Mouse (Mus musculus): ENCODE measurements at regions not wholly inside any gene's neighbourhood (a gene's known extent, or its start where the extent isn't known, plus 50 kb on each side); places are given as distances from the start of the nearest gene placed in this dataset.

DNA sequence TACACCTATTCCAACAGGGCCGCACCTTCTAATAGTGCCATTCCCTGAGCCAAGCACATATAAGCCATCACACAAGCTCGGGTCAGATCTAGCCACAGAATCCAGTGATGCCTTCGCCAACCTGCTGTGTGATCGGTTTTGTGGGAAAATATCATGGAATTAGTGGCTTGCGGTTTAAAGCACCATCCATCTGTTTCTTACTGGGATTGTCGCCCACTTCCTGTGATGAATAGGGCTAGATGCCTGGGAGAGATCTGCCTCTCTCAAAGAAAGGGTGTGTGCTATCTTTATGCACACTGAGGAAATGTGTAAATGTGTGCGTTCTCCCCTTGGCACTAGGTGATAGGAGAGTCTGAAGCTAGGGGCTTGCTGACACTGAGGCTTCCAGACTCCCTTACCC, 154.5 kb upstream of the Smim23 start:
- DNase-seq (ENCODE audit: low spot score in 2 of 2): no peak

DNA sequence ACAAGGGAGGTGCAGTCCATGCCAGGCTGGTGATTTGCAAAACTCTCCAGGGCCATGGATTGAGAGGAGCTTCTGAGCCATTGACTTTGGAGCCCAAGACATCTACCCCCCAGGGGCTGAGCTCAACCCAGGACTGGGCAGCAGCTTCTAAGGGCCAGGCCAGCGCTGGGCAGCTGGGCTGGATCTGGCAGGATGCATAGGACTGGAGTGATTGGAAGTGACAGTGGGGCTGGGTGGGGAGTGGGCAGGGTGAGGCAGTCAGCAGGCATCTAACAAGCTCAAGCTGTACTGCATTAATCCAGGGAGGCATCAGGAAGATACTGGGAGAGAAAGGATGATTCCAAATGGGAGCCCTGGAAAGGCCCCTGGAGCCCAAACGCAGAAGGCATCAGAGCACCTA, 152.2 kb upstream of the Smim23 start:
- no peak for DNase-seq (ENCODE audit: low spot score in 2 of 2)

DNA sequence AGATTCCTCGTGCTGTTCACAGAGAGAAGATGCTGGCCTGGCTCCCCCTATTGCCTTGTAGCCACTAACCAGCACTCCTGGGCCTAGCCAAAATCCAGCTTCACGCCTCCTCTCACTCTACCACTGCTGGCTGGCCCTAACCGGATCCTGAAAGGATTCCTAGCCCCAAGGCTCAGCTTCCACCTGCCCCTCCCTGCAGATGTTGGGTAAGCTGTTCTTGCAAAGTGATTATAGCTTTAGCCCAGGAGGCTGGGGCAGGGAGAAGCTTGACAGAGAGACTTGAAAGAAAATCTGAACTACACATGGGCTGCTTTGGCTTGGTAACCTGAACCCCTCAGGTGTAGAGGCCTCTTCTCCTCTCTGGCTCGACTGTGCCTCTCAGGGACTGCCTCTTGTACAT, 149.0 kb upstream of the Smim23 start:
- no peak for DNase-seq (ENCODE audit: low spot score in 2 of 2)

DNA sequence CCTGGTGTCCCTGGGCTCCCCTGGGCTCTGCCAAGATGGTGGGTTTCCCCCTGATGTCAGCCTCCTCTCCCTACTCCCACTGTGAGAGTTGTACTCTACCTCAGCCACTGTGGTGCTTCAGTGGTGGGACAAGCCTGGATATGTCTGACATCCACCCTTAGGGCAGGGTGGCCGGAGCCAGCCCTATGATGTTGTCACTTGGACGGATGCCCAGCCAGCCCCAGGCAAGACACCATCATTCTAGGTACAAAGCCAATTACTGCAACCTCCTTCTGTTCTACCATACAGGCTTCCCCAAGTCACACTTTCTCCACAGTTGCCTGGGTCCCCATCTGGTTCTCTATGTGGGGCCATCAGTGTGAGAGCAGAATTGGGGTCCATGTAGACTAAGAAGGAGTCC, 141.0 kb upstream of the Smim23 start:
- no peak for DNase-seq (ENCODE audit: low spot score in 2 of 2)

DNA sequence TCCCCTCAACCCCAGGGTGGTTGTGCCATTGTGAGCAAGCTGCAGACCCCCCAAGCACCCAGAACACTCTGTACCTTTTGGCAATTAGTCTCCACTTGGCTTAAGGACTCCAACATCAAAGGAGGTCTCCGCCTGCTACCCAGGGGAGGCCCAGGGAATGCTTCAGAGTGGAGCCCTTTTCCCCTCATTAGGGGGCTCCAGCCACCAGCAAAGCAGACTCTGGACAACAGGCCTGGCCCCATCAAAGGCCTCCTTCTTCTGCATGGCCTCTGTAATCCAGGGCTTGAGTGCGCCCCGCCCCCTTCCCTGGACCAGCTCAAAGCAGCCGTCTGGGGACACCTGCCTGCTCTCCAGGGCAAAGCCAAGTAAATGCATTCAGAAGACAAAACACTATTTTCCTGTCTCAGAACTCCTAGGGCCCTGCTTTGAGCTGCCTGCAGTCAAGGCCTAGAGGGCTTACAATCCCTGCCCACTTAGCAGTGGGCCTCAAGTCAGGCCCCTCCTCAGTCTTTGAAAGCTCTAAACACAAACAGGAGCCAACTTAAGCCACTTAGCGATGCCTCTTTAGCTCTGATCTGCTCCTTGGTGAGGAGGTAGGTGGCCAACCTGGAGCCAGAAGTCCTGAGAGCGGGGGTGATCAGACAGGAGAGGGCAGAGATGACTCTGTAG, 139.4 kb upstream of the Smim23 start:
- DNase-seq (ENCODE audit: low spot score in 2 of 2): peak; percentile 8 to 21

DNA sequence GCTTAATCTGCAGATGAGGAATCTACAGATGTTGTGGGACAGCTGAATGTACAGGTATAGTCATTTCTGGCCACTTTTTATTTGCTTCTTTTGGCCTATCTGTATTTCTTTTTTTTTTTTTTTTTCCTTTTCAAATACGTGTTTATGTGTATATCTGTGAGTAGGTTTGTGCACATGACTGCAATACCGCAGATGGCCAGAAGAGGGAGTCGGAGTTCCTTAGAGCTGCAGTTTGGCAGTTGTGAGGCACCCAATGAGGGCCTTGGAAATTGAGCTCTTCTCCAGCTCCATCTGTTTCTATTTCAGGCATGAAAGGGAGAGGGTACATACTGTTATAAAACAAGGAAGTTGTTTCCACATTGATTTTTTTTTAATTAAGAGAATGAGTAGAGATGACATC, 137.2 kb upstream of the Smim23 start:
- no peak for DNase-seq (ENCODE audit: low spot score in 2 of 2)

DNA sequence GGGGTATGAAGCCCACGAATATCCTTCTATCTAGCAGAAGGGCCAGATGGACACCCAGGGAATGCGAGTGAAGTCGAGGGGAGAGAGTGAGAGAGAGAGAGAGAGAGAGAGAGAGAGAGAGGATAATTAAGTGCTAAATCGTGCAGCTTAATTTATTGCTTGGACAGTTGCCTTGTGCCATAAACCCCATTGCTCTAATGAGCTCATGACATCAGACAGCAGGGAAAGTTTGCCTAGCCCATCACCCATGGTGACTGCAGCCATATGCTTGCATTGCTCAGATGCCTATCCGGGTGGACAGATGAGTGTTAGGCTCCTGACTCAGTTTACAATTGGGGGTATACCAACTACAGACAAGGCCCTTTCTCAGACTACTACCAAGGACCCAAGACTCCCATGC, 134.6 kb upstream of the Smim23 start:
- no peak for DNase-seq (ENCODE audit: low spot score in 2 of 2)

DNA sequence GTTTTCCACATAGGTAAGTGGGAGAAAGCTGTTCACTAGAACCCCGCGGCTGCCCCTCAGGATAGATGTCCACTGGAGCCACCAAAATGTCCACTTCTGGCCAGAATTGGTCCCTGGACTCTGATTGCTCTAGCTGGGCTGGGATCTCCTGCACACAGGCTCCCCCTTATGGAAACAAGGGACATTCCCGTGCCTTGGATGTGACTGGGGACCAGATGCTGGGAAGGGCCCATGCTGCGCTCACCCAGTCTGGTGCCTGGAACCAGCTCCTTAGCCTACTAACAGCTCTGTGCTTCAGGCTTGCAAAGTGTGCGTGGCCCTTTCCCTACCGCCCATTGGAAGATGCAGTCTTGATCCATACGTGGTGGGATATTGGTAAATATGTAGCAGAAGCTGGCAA, 132.6 kb upstream of the Smim23 start:
- DNase-seq (ENCODE audit: low spot score in 2 of 2): peak; percentile 24 to 34

DNA sequence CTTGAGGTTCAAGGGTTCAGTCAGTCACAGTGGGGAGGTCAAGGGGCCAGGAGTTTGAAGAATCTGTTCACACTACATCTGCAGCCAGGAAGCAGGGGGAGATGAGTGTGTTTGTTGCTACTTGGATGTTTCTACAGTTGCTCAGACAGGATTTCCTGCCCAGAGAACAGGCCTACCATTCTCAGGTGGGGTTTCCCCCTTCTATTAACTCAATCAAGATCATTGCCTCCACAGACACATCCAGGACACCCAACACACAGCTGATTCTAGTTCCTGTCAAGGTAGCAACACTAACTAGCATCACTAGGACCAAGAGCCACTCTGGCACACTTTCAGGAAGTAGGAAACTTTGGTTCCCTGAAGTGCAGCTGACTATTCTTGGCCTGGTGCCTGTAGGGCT, 127.9 kb upstream of the Smim23 start:
- no peak for DNase-seq (ENCODE audit: low spot score in 2 of 2)

DNA sequence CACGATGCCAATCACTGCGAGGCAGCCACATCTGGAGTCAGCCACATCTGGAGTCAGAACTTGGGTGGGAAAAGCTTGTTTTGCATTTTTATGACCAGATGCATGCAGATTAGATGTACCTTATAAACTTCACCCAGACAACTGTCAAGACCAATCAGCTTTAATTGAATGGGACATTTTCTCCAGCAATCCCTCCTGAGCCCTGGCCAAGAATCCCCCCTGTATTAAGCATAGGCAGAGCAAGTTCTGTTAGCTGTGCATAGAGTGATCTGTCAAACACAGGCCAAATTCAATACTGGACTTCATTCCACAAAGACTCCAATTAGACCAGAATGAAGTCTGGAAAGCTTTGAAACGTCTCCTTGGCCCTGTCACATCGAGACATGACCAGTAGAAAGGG, 123.7 kb upstream of the Smim23 start:
- no peak for DNase-seq (ENCODE audit: low spot score in 2 of 2)

DNA sequence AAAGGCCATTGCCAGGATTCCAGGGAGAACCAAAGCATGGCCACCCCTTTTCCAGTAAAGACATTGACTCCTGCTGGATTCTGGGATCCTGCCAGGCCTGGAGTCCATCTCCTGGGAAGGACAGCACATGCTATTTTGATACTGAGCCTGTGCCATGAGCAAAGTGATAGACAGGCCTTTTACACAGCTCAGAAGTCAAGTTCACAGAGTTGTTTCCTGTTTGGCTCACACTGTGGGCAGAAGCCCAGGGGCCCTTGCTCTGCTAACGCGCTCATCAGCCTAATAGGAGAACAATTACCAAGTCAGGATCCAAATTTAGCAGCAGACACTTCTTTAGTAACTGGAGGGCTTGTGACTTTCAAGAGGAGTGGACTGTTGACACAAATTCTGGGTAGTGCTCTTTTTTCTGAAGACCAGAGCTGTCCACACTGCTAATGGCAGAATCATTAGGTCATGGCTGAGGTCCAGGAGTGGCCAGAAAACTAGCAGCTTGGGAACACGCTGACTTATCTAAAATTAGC, 122.1 kb upstream of the Smim23 start:
- DNase-seq (ENCODE audit: low spot score in 2 of 2): no peak

DNA sequence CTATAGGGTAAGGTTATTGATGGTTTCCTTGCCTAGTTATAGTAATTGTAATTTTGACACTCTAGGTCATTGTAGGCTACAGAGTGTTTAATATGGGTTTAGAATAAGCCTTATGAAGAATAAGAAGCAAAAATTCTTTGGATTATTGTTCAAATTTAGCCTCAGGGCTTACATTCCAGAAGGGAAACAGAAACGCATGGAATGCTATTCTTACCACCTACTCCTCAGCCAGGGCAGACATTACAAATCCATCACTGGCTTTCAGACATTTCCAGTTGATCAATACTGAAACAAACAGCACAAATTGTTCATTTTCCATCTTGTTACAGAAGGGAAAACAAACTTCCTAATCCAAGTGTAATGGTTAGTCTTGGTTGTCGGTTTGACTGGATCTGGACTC, 120.7 kb upstream of the Smim23 start:
- no peak for DNase-seq (ENCODE audit: low spot score in 2 of 2)

DNA sequence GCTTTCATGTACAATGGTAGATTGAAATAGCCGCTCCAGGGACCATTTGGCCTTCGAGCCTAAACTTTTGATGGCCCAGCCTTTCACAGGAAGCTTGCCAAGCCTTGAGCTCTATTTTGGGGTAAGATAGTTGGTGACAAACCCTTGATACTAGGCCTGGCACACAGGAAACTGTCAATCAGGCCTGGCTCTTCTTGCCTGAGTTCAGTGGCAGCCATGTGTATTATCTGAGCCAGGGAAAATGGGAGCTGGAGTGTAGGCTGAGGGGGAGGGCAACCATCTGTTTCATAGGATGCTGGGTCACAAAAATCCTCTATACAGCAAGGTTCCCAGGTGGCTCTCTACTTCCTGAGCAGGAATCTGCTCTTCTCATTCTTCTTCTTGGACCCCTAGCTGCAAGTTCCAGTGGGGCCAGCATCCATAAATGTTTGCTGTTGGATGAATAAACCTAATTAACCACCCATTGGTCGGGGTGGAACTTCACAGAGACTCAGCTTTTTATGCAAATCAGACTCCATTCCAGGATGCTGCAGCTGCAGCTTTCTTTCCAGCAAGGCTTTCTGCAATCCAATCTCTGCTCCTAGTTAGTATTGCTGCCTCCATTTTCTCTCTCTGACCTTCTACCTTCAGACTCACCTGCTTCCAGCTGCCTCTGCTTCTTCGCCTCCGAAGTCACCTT, 117.1 kb upstream of the Smim23 start:
- DNase-seq (ENCODE audit: low spot score in 2 of 2): peak in 1 of 2 experiments; percentile 9

DNA sequence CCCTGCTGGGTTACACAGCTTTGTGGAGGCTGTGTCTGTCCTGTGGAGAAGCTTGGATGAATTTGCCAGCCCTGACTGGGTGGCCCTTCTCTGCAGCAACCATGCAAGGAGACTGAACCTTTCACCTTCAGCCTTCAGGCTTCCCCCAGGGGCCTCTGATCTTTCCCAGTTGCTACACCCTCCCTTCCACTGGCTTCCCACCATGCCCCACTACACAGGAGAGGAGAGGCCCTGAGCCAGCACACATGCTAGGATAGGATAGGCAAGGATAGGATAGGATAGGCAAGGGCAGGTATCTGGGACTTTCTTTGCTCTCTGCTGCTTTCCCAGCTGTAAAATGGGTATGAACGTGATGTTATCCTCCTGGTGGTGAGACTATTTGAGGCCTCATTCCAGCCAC, 114.7 kb upstream of the Smim23 start:
- no peak for DNase-seq (ENCODE audit: low spot score in 2 of 2)

DNA sequence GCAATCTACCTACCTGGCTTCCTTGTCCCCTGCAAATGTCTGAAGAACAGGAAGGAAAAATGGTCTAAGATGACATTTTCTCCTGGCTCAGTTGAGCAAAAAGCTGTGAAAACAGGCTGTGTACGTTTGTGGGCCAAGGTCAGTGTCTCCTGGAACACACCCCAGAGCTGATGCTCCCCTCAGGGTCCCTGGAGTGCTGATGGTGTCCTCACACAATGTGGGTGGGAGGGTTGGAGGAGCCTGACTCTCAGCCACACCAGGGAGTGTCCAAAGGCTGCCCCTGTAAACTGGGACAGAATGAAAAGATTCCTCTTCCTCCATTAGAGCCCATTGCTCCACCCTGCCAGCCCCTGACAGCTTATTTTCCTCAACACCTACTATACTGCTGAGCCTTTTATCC, 112.8 kb upstream of the Smim23 start:
- DNase-seq (ENCODE audit: low spot score in 2 of 2): no peak

DNA sequence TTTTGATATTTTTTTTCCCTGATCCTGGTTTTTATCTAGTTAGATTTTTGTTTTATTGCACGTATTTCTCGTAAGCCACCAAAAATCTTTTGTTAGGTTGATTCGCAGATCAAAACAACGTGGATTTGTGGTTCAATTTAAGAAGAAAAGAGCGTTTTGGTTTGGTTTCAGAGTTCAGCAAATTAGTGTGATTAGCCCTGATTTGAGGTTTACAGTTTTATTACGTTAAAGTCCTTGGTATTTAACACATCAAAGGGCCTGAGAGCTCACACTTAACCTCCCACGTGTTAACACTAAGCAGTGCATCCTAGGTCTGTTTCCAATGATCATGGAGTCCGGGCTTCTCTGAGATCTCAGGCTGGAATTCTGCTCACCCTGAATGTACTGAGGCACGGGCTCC, 107.5 kb upstream of the Smim23 start:
- DNase-seq (ENCODE audit: low spot score in 2 of 2): no peak

DNA sequence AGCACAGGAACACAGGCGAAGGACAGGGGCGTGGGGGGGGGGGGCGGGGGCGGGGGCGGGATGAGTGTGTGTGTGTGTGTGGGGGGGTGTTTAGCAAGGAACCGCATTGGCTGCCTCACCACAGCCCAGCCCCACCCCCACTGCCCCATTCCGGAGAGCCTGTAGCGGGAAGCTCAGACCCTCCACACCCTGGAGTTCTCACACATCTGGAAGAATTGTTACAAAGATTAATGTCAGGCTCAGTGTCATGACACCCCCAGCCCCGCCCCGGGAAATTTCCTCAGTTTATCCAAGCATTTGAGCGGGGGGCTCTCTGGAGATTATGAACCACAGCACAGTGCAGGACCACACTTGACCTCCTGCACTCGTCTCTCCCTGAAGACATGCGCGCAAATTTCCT, 106.6 kb upstream of the Smim23 start:
- no peak for DNase-seq (ENCODE audit: low spot score in 2 of 2)

DNA sequence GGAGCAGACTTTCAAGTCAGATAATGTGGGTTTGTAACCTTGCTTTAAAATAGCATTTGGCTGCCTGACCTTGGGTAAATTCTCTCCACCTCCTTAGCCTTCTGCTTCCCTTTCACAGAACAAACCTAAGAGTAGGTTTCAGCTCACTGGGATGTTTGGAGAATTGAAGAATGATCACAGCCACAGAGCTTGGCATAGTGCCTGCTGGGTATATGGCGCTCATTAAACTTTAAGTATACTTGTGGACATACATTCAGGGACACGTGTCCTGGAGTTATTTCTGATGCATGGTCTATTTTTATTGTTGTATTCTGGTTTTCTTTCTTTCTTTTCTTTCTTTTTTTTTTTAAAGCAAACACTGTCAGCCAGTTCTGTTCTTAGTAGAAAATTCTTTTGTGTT, 104.4 kb upstream of the Smim23 start:
- no peak for DNase-seq (ENCODE audit: low spot score in 2 of 2)

DNA sequence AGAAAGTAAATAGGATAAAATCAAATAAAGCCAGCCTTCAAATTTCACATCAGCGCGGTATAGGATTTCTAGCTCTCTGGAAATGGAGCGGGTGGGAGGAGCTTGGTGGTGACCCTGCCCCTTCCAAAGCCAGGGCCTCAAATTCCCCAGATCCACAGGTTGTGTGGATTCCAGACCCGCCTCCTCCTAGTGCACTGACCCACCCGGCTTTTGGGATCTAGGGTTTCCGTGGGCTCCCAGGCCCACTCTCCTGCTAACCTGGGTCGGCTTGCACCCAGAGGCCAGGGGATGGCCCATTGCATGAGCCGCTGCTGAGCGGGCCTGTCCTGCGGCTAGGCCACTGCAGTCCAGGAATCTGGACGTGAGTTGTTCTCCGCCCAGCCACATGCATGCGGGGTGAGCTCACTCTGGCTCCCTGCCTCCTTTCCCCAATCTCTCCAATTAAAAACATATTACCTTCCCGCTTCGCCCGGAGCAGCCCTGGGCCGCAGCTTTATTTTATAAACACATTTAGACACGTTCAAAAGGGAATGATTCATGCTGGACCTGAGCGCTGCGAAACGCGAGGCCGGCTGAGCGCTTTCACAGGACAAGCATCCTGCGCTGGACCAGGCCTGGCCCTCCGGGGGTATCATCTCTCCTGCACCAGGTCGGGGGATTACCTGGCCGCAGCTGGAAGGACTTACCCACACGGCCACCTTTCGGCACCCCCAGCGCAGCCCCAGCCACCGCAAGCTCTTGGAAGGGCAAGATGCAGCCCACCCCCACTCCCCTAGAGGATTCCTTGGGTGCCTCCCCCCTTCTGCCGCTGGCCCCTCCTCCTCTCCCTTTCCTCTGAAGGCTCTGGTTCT, 101.2 kb upstream of the Smim23 start:
- no peak for DNase-seq (ENCODE audit: low spot score in 2 of 2)

DNA sequence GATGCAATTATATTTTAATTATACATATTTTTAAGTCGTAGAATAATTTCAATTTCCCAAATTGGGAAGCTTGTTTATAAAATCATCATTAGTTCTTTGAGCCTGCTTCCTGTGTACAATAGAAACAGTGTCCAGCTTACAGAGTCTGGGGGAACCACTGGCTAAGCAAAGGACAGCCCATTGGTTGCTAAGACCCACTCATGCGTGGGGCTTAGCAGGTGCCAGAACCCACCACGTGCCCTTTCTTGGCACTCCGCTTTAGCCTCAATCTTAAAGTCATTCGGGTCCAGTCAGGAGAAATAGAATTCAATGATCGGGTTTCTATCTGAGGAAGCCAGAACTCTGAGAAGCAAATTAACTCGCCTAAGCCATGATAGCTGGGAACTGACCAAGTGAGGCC, 100.5 kb upstream of the Smim23 start:
- no peak for DNase-seq (ENCODE audit: low spot score in 2 of 2)

DNA sequence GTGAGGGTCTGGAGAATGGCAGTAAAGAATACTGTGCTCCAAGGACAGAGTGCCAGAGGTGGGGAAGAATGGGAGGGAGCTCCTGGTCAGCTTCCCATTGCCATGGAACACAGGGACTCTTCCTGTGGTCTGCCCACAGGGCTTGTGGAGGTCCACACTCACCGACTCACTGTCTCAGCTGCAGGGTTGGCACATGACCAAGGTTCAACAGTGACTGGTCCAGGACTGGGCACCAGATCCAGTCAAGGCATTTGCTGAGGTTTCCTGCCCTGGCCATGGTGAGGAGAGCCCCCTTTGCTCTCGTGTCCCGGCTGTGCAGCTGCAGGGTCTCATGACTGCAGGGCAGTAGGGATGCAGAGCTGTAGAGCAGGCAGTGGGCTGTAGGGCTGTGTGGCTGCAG, 88.7 kb upstream of the Smim23 start:
- no peak for DNase-seq (ENCODE audit: low spot score in 2 of 2)

DNA sequence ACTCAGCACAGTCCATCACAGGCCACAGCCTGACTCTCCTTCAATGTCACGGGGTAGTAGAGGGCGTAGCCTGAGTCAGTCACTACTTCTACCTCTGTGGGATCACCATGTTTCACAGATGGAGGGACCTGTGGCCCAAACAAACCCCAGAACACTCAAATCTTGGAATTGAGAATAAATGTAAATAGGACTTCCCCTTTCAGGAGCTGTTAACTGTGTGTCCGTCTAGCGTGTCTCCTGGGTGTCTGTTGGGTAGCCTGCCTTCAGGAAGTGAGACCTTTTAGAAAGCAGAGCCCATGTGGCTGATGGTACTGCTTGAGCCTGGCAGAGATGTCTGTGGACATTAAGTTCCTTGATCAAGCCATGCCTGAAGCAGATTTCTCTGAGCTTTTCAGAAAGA, 87.4 kb upstream of the Smim23 start:
- DNase-seq (ENCODE audit: low spot score in 2 of 2): no peak

Measured in frontal cortex, postnatal 14 days (tissue).